Mouse (Mus musculus): Measurements from ENCODE around the gene Ghrh. TPM values are rescaled to one million over a fixed set of nuclear protein-coding genes. Genes with fewer than 3 reads are reported as not detected.
"Not testable (repeated sequence)": the region's sequence is repeated elsewhere in the genome, so short reads cannot be mapped to it uniquely, and the experiment has no call there.

Gene Ghrh
- not detected in 2 replicates for polyA plus RNA-seq (2012; ENCODE audit: insufficient read depth, insufficient read length, low replicate concordance, missing spikeins)

- no peak for TF ChIP-seq CTCF (IDR thresholded peaks at IDR 0.05; ENCODE audit: insufficient read depth, low read depth, low read length)
- no peak within 1 kb of the TSS for H3K4me3 ChIP-seq (ENCODE audit: insufficient read depth, low read depth, low read length)
- peak within 1 kb of the TSS; percentile 94 for H3K27ac ChIP-seq (ENCODE audit: insufficient read depth, low read depth, low read length)
- WGBS = 25% methylated on average over 26 of the region's 26 CpGs
- peaks cover 21% of the 10 kb centered on the region for H3K4me1 ChIP-seq (ENCODE audit: control insufficient read depth, insufficient read depth, low read length)
These were observed at the start of gene Ghrh for GRCm38 (mm10) chr2:157347361-157348159. TSS of gene Ghrh (minus strand) at chr2:157347506.

- WGBS = 66% methylated on average over 13 of the region's 13 CpGs
- no peak overlapping the region for H3K4me3 ChIP-seq (ENCODE audit: insufficient read depth, low read depth, low read length)
- H3K27ac ChIP-seq (ENCODE audit: insufficient read depth, low read depth, low read length) = no peak overlapping the region
- TF ChIP-seq CTCF (IDR thresholded peaks at IDR 0.05; ENCODE audit: insufficient read depth, low read depth, low read length) (no peak), POLR2A (IDR thresholded peaks at IDR 0.05; ENCODE audit: insufficient read depth, low read depth, low read length) (no peak)
- H3K4me1 ChIP-seq (ENCODE audit: control insufficient read depth, insufficient read depth, low read length) = peaks cover 11% of the 10 kb centered on the region
These were observed 48.7 kb upstream of the Ghrh start for GRCm38 (mm10) chr2:157395960-157396359.

GRCm38 (mm10) chr2:157395371-157395770 is 48.1 kb upstream of the Ghrh start:
- Histone ChIP-seq H3K4me3 (ENCODE audit: insufficient read depth, low read depth, low read length) (no peak overlapping the region), H3K4me1 (ENCODE audit: control insufficient read depth, insufficient read depth, low read length) (peaks cover 11% of the 10 kb centered on the region), H3K27ac (ENCODE audit: insufficient read depth, low read depth, low read length) (no peak overlapping the region)
- no peak for TF ChIP-seq CTCF (IDR thresholded peaks at IDR 0.05; ENCODE audit: insufficient read depth, low read depth, low read length)
- no peak for TF ChIP-seq POLR2A (IDR thresholded peaks at IDR 0.05; ENCODE audit: insufficient read depth, low read depth, low read length)
- WGBS = 56% methylated on average over 5 of the region's 5 CpGs

- WGBS = 78% methylated on average over 6 of the region's 6 CpGs
- Histone ChIP-seq H3K4me3 (ENCODE audit: insufficient read depth, low read depth, low read length) (no peak overlapping the region), H3K4me1 (ENCODE audit: control insufficient read depth, insufficient read depth, low read length) (peaks cover 8% of the 10 kb centered on the region), H3K27ac (ENCODE audit: insufficient read depth, low read depth, low read length) (no peak overlapping the region)
- TF ChIP-seq POLR2A (IDR thresholded peaks at IDR 0.05; ENCODE audit: insufficient read depth, low read depth, low read length) (no peak), CTCF (IDR thresholded peaks at IDR 0.05; ENCODE audit: insufficient read depth, low read depth, low read length) (no peak)
These were observed 47.6 kb upstream of the Ghrh start for GRCm38 (mm10) chr2:157394868-157395267.

- Histone ChIP-seq H3K27ac (ENCODE audit: insufficient read depth, low read depth, low read length) (no peak overlapping the region), H3K4me3 (ENCODE audit: insufficient read depth, low read depth, low read length) (no peak overlapping the region), H3K4me1 (ENCODE audit: control insufficient read depth, insufficient read depth, low read length) (peaks cover 6% of the 10 kb centered on the region)
- TF ChIP-seq POLR2A (IDR thresholded peaks at IDR 0.05; ENCODE audit: insufficient read depth, low read depth, low read length) = no peak
- TF ChIP-seq CTCF (IDR thresholded peaks at IDR 0.05; ENCODE audit: insufficient read depth, low read depth, low read length) = no peak
- WGBS = over 99% methylated on average over 4 of the region's 4 CpGs
These were observed 46.2 kb upstream of the Ghrh start for GRCm38 (mm10) chr2:157393549-157393948.

GRCm38 (mm10) chr2:157392331-157392730 is 45.0 kb upstream of the Ghrh start:
- WGBS = 98% methylated on average over 2 of the region's 2 CpGs
- H3K4me1 ChIP-seq (ENCODE audit: control insufficient read depth, insufficient read depth, low read length) = peaks cover 6% of the 10 kb centered on the region

GRCm38 (mm10) chr2:157389591-157389921 is 42.2 kb upstream of the Ghrh start:
- H3K4me1 ChIP-seq (ENCODE audit: control insufficient read depth, insufficient read depth, low read length) = peaks cover 3% of the 10 kb centered on the region
- 72% methylated on average over 7 of the region's 7 CpGs for WGBS
- TF ChIP-seq POLR2A (IDR thresholded peaks at IDR 0.05; ENCODE audit: insufficient read depth, low read depth, low read length) (no peak), CTCF (IDR thresholded peaks at IDR 0.05; ENCODE audit: insufficient read depth, low read depth, low read length) (no peak)
- H3K4me3 ChIP-seq (ENCODE audit: insufficient read depth, low read depth, low read length) = no peak overlapping the region
- no peak overlapping the region for H3K27ac ChIP-seq (ENCODE audit: insufficient read depth, low read depth, low read length)

More at GRCm38 (mm10) chr2:157392331-157392730, 45.0 kb upstream of the Ghrh start:
- Histone ChIP-seq H3K27ac (ENCODE audit: insufficient read depth, low read depth, low read length) (no peak overlapping the region), H3K4me3 (ENCODE audit: insufficient read depth, low read depth, low read length) (no peak overlapping the region)
- no peak for TF ChIP-seq CTCF (IDR thresholded peaks at IDR 0.05; ENCODE audit: insufficient read depth, low read depth, low read length)
- TF ChIP-seq POLR2A (IDR thresholded peaks at IDR 0.05; ENCODE audit: insufficient read depth, low read depth, low read length) = no peak

GRCm38 (mm10) chr2:157388901-157389590 is 41.7 kb upstream of the Ghrh start:
- not testable (repeated sequence) for H3K4me3 ChIP-seq (ENCODE audit: insufficient read depth, low read depth, low read length); H3K4me1 ChIP-seq (ENCODE audit: control insufficient read depth, insufficient read depth, low read length); H3K27ac ChIP-seq (ENCODE audit: insufficient read depth, low read depth, low read length)
- WGBS = 91% methylated on average over 14 of the region's 14 CpGs

GRCm38 (mm10) chr2:157384836-157385235 is 37.5 kb upstream of the Ghrh start:
- TF ChIP-seq CTCF (IDR thresholded peaks at IDR 0.05; ENCODE audit: insufficient read depth, low read depth, low read length) (no peak), POLR2A (IDR thresholded peaks at IDR 0.05; ENCODE audit: insufficient read depth, low read depth, low read length) (no peak)
- Histone ChIP-seq H3K4me3 (ENCODE audit: insufficient read depth, low read depth, low read length) (no peak overlapping the region), H3K27ac (ENCODE audit: insufficient read depth, low read depth, low read length) (no peak overlapping the region), H3K4me1 (ENCODE audit: control insufficient read depth, insufficient read depth, low read length) (peaks cover 3% of the 10 kb centered on the region; the same call in 1 of the 2 replicates)
- 67% methylated on average over 4 of the region's 4 CpGs for WGBS
